Mouse (Mus musculus): ENCODE measurements around the gene Fubp1.

Fubp1 gene

GRCm38 (mm10) chr3:152238836-152239235 is 28.6 kb downstream of the Fubp1 start:
- DNase-seq: no peak

- no peak for DNase-seq
Measured at GRCm38 (mm10) chr3:152239592-152239991, 29.4 kb downstream of the Fubp1 start.

- DNase-seq: no peak
Measured at GRCm38 (mm10) chr3:152241098-152241497, 30.9 kb downstream of the Fubp1 start.

- DNase-seq: no peak
Measured at GRCm38 (mm10) chr3:152243304-152243703, 33.1 kb downstream of the Fubp1 start.

GRCm38 (mm10) chr3:152245273-152245910 is 35.2 kb downstream of the Fubp1 start:
- DNase-seq: no peak

- no peak for DNase-seq
Measured at GRCm38 (mm10) chr3:152247708-152248107, 37.5 kb downstream of the Fubp1 start.

GRCm38 (mm10) chr3:152250487-152250886 is 40.3 kb downstream of the Fubp1 start:
- DNase-seq: no peak

- DNase-seq: no peak
Measured at GRCm38 (mm10) chr3:152257528-152257927, 47.3 kb downstream of the Fubp1 start.

GRCm38 (mm10) chr3:152259409-152259808 is 49.2 kb downstream of the Fubp1 start:
- DNase-seq: peak; percentile 86

- DNase-seq: no peak
Measured at GRCm38 (mm10) chr3:152260362-152260761, 50.1 kb downstream of the Fubp1 start.

GRCm38 (mm10) chr3:152261436-152261835 is 51.2 kb downstream of the Fubp1 start:
- no peak for DNase-seq

GRCm38 (mm10) chr3:152261948-152262347 is 51.7 kb downstream of the Fubp1 start:
- peak; percentile 23 for DNase-seq

- DNase-seq: no peak
Measured at GRCm38 (mm10) chr3:152264374-152264773, 54.2 kb downstream of the Fubp1 start.

- no peak for DNase-seq
Measured at GRCm38 (mm10) chr3:152264830-152265229, 54.6 kb downstream of the Fubp1 start.

- DNase-seq: peak; percentile 79
Measured at GRCm38 (mm10) chr3:152265351-152266035, 55.3 kb downstream of the Fubp1 start.

- no peak for DNase-seq
Measured at GRCm38 (mm10) chr3:152266036-152266421, 55.8 kb downstream of the Fubp1 start, which contains the start of gene Nexn. Nexn (minus strand) TSS chr3:152266350.

- DNase-seq: no peak
Measured at GRCm38 (mm10) chr3:152268099-152268498, 57.9 kb downstream of the Fubp1 start.

- no peak for DNase-seq
Measured at GRCm38 (mm10) chr3:152271071-152271710, 61.0 kb downstream of the Fubp1 start.

GRCm38 (mm10) chr3:152271876-152272275 is 61.7 kb downstream of the Fubp1 start:
- DNase-seq: no peak

- no peak for DNase-seq
Measured at GRCm38 (mm10) chr3:152272974-152273685, 62.9 kb downstream of the Fubp1 start.

GRCm38 (mm10) chr3:152275008-152275407 is 64.8 kb downstream of the Fubp1 start:
- no peak for DNase-seq

GRCm38 (mm10) chr3:152276935-152277334 is 66.7 kb downstream of the Fubp1 start:
- no peak for DNase-seq

GRCm38 (mm10) chr3:152277912-152278311 is 67.7 kb downstream of the Fubp1 start:
- no peak for DNase-seq

Measured in kidney, adult 18-20 months (tissue).